Mouse (Mus musculus): ENCODE data around the gene Scly.

The Scly gene

DNA sequence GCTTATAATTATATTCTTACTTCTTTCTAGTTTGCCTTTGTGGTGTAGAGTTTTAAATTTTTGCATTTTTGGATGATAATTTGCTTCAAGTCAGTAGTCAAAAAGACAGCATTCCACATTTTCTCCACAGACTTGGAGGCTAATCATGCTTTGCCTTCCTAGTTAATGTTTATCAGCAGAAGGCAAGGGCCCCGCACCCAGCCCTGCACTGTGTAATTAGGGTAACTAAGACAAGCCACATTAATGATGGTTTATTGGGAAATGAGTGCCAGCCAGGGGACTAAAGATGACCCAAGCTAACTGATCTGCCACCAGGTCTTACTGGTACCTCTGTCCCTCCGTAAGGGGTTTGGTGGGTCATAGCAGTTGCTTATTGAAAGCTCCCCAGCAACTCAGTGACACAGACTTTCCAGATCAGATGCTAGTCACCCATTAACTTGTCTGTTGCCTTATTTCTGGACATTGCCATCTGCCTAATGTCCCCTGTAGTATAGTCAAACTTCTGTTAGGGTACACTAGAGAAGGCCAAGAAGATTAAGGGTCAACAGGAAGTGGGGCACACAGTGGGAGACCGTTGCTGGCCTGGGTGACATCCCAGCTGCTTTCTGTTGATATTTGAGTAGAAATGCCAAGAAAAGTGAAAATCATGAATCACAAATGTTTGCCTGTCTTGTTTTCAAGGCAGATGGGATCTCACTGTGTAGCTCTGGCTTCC, 3.2 kb downstream of the Scly start:
- DNase-seq: no peak

DNA sequence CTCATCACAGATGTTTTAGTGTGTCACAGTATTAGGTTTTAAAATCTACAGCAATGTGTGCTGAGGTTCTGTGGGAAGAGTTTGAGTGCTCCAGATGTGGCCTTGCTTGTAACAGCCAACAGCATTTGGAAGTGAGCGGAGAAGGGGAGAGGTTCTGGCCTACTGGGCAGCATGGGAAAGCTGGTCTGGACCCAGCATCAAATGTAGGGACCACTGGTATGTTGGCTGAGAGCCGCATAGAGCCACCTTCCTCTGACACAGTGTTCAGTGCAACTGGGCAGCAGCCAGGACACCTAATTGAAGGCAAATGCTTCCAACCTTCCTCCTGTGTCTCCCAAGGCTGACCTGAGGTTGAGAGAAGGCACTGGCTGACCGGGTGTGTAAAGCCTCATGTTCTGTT, 3.9 kb downstream of the Scly start:
- no peak for DNase-seq

DNA sequence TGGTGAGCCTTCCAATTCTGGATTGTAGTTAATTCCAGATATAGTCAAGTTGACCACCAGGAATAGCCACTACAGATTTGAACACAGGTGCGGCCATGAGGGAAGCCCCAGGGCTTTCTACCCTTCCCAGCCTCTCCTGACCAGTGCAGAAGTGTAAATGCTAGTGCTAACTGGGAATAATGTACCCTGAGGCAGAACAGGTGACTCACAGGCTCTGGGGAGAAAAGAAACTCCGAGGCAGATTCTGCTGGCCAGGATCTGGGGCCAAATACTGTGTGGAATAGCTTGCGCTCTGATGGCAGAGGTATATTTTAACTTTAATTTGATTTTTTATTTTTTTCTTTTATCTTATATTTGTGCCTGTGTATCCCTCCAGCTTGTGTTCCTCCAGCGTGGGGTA, 6.5 kb downstream of the Scly start:
- DNase-seq: no peak

DNA sequence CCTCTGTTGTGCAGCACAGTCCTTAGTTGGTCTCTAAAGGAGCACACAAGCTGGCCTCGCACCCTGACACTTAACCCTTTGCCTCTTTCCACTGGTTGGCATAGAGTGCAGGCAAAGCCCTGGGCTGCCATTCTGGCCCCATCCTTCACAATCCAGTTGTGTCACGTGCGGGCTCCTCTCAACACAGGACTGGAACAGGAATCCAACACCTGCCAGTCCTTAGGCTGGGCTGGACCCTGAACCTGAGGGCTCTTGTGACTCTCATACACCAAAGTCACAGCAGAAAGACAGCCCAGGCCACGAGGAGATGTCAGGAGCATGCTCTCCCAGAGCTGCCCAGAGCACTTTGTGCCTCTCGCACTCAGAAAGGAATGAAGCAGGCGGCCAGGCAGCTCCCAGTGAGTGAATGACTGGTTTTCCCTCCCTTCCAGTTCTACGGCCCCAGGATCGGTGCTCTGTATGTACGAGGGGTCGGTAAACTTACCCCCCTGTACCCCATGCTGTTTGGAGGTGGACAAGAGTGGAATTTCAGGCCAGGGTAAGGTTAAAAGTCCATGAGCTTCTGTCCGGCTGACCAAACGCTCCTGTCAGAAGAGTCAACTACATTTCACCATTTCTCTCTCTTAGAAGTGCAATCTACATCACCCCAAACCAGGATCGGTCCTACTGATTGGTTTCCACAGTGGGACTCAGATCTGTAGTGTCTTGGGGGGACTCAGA, 11.4 kb downstream of the Scly start:
- no peak for DNase-seq

DNA sequence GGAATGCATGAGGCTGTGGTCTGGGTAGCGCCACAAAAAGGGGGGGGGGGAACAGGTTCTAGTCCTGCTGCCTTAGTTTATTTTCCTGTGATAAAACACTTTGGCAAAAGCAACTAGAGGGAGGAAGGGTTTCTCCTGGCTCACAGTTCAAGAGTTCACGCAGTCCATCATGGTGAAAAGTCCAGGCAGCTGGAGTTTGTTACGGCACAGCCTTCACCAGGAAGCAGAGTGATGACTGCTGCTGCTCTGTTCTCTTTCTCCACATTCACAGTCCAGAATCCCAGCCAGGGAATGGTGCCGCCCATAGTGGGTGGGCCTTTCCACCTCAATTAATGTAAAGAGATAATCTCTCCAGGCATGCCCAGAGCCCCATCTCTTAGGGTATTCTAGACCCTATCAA, 14.1 kb downstream of the Scly start:
- no peak for DNase-seq

DNA sequence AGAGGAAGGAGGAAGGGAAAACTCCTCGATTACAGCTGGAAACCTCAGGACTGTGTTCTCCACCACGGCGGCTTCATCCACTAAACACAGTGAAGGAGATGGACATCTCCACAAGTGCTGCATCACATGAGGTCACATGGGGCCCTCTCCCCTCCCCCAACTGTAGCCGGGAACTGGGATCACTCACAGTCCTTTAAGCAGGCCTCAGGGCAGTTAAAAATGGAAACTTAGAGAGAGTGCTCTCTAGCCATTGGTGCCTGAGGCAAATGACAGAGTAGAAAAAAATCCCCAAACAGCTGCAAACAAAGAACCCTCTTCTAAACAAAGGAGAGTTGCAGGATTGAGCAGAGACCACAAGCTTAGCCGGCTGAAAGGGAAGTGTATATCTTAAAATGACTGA, 15.1 kb downstream of the Scly start:
- no peak for DNase-seq

GRCm38 (mm10) chr1:91317656-91318055, 19.5 kb downstream of the Scly start:
- no peak for DNase-seq

- no peak for DNase-seq
These were observed 23.8 kb downstream of the Scly start, which contains the start of gene Espnl for GRCm38 (mm10) chr1:91321760-91322438. Gene Espnl, plus strand, starts transcription at chr1:91322075.

DNA sequence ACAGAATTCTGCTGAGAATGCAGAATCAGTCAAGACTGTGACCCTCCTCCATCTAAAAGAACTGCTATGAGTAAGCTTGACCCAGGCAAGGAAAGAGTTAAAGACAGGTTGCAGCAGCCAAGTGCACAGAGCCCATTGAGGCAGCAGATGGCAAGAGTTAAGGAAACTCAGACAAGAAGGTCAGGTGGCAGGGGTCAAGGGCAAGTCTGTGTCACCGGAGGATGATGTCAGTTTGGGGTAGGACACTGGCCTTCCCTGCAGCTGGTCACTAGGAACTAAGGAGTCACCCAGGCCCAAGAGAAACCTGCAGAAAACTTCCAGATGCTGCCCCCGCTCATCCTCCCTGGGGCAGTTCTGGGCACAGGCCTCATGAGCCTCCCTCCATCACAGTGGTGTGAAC, 26.5 kb downstream of the Scly start:
- DNase-seq: no peak

DNA sequence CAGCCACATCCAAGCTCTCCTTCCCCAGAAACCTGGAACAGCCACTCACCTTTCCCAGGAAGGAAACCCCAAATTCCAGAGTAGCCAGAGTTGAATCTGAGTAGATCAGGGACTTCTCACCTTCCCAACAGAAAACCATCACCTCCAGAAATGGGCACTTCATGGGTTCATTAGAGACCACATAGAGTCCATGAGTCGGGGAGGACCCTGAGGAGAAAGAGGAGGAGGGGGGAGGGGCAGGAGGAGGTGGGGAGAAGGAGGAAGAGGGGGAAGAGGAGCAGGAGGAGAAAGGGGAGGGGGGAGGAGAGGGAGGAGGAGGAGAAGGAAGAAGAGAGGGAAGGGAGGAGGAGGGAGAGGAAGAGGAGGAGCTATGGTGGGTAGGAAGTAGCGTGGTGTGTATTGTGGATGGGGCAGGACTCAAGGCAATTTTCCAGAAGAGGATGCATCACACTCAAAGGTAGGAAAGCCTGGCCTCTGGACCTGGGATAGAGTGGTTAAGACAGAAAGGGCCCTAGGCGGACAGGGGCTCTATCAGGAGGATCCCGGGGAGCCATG, 27.4 kb downstream of the Scly start:
- DNase-seq: no peak

DNA sequence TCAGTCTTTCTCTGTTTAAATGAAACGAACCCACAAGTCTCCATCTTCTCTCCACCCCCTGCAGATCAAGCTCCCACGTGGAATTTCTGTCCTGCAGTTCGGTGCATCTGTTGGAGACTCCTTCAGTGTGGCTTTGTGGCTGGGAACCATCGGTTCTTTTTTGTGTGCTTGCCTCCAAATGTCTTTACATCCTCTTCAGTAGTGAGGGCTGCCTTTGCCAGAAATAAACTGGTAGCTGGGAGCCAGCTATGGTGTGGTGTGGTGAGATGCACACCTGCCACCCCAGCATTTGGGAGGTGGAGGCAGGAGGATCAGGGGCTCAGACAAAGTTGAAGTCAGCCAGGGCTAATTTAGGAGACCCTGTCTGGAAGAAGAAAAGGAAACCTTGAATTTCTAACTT, 34.0 kb downstream of the Scly start:
- DNase-seq: no peak

GRCm38 (mm10) chr1:91333582-91333981, 35.4 kb downstream of the Scly start:
- no peak for DNase-seq

- DNase-seq: no peak
These were observed 39.2 kb downstream of the Scly start for GRCm38 (mm10) chr1:91337355-91337754.

- DNase-seq: no peak
These were observed 45.9 kb downstream of the Scly start for GRCm38 (mm10) chr1:91344001-91344400.

- DNase-seq: no peak
These were observed 47.0 kb downstream of the Scly start for GRCm38 (mm10) chr1:91344921-91345685.

DNA sequence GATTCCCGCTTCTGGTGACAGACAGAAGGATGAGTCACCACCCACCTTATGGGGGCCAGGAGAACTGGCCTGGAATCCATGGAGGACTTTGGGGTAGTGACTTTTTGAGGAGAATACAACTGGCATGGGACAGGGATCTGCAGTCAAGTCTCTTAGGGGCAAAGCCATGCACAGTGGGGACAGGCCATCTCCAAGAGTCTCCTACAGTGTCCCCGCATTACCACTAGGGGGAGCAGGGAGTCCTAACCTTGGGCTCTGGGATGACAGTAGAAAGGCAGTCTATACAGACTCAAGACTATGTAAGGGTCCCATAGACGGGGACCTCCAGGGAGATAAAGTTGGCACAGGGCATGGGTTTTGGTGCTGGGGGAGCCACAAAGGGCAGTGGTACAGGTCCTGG, 48.8 kb downstream of the Scly start:
- peak; percentile 51 for DNase-seq

- DNase-seq: no peak
These were observed 52.7 kb downstream of the Scly start, which contains the start of gene Klhl30 for GRCm38 (mm10) chr1:91350841-91351240. Gene Klhl30, plus strand, starts transcription at chr1:91351016.

GRCm38 (mm10) chr1:91351249-91351648, 53.1 kb downstream of the Scly start:
- no peak for DNase-seq

DNA sequence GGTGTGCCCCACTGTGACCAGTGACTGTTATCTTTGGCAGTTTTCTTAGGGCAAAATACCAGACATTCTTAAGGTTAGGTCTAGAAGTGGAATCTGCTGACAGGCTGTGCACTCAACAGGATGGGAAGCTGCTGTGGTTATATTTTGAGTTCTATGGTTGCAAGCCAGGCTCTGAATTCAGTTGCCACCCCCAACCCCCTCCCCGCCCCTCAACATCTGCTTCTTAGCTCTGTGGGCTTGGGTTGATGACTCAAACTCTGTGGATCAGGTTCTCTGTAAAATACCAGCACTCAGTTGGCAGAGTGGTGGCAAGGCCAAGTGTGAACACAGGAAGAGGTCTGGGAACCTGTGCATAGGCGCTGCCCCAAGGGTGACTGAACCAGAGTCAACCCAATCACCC, 54.1 kb downstream of the Scly start:
- DNase-seq: no peak

DNA sequence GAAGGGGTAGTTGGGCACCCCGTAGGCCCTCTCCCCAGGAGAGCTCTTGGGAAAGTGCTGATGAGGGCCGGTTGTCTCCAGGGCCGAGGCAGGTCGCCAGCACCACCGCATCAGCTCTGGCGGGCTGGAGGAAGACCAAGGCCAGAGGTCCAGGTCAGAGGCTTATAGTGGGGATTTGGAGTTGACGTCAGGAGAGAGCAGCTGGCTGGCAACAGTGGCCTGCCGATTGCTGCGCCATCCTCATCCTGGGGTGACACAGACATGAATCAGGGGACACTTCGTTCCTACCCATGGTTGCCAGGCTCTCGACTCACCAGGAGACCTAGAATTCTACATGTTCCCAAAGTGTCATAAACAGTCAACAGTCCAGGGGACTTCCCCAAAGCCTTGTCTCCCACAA, 58.0 kb downstream of the Scly start:
- no peak for DNase-seq

- no peak for DNase-seq
These were observed 64.0 kb downstream of the Scly start for GRCm38 (mm10) chr1:91362113-91362512.

DNA sequence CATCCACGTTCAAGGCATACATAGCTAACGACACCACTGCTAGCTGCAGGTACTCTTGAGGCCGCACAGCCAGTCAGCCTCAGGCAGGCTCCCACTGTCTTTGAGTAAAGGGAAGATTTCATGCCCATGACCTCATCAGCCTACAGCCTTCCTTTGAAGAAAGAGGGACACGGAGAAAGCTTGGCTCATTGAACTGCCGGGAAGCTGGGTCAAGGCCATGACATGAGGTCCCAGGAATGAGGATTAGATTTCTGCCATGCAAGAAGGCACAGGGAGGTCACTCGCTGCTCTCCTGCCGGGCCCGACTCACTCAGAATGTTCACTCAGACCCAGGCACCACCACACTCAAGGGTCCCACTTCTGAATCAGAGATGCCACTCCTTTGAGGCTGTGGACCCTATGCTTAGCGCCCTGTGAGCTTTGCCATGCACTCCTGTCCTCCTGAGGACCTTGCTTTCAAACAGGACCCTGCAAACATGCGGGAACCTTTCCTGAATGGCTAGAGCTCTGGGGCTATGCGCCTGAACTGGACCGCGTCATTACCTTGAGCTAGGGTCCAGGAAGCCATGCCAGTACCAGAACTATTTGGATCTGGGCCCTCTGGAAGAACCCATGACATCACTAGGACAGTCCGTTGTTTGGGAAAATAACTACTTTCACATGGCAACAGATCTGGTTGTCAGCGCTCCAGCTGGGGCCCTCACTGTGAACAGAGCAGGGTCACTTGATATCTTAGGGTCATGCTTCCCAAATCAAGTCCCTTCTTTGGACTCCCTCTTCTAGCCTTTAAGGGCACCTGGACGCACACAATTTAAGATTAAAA, 66.9 kb downstream of the Scly start:
- no peak for DNase-seq
